Mouse (Mus musculus): ENCODE data around the gene Armc5.

Armc5 gene

DNA sequence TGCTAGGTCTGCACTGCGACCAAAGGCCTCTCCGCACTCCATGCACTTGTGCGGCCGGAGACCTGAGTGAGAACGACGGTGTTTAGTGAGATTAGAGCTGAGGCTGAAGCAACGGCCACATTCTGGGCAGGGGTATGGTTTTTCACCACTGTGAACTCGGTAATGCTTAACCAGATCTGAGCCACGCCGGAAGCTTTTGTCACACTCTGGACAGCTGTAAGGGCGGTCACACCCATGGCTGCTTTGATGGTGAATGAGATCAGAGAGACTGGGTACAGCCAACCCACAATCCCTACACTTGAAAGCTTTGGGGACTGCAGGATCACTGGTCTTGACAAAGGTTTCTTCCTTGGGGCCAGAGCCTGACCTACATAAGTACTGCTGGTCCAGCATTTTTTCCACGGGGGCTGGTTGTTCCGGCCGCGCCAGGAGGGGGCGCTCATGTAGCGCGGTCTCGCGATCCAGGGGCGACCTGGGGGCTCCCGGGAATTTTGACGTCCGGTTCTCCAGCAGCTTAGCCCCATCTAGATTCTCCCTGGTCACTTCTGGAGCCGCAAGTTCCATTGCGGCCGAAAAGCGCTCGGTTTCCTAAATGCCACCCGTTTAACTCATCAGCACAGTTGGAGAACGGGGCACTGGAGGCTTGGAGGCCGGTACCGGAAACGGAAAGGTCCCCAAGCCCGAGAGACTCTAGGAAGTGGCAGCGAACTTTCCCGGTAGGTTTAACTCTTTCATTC lies at the start of gene Armc5:
Gene Armc5, plus strand, starts transcription at position 487 of the 737 bp plus-strand sequence.
- DNase-seq (ENCODE audit: low read depth, low spot score): peak; percentile 84

DNA sequence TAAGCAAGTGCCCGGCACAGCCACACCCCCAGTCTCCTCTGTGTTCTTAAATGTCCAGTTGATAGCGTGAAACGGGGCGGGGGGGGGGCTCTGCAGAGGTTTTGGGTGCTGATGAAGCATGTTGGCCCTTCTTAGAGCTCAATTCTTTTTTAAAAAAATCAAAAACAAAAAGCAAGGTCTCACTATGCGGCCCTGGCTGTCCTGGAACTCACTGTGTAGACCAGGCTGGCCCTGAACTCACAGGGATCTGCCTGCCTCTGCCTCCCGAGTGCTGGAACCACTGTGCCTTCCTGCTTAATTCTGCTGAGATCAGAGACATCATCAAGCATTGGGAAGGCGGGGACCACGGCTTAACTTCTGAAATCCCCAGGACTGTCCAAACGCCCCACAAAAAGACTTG lies 35.5 kb upstream of the Armc5 start:
- DNase-seq (ENCODE audit: low read depth, low spot score): no peak

DNA sequence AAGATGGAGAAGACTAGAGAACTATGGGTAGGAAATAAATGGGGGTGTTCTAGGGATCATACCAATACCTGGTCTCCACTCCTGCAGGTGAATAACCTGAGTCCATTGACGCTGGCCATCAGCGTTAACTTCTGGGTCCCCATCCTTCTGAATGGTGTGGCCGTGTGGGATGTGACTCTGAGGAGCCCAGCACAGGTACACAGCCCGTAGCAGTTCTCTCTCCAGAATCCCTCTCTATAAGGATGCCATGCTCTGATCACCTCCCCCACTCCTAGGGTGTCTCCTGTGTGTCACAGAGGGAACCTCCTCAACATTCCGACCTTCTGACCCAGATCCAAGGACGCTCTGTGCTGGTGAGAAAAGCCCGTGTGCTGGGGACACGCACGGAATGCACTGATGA lies 34.1 kb upstream of the Armc5 start:
- no peak for DNase-seq (ENCODE audit: low read depth, low spot score)

DNA sequence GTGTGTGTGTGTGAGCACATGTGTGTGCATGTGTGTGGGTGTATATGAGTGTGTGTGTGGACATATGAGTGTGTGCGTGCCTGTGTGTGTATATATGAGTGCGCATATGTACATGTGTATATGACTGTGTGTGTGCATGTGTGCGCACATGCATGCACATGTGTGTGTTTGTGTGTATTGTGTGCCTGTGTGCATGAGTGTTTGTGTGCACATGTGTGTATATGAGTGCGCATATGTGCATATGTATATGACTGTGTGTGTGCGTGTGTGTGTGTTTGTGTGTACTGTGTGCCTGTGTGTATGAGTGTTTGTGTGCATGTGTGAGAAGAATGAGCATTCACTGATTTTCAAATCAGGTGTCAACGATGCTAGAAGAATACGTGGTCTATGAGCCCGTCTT lies 33.0 kb upstream of the Armc5 start:
- no peak for DNase-seq (ENCODE audit: low read depth, low spot score)

DNA sequence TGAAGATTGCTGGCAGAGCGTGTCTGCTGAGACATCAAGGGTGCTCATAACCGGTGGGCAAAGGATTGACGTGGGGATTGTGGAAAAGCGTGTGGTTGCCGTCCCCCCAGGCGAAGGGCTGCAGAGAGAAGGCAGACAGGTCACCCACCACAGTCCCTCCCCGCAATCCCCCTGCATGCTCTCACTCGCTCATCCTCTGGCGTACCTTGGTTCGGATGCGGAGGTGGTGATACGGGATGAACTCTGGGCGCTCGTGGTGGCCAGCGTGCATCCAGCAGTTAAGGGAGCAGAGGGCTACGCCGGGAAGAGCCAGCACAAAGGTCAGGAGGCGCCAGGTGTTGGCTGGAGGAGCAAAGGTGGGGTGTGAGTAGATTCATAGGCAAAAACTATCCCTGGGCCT lies 31.4 kb upstream of the Armc5 start:
- DNase-seq (ENCODE audit: low read depth, low spot score): no peak

DNA sequence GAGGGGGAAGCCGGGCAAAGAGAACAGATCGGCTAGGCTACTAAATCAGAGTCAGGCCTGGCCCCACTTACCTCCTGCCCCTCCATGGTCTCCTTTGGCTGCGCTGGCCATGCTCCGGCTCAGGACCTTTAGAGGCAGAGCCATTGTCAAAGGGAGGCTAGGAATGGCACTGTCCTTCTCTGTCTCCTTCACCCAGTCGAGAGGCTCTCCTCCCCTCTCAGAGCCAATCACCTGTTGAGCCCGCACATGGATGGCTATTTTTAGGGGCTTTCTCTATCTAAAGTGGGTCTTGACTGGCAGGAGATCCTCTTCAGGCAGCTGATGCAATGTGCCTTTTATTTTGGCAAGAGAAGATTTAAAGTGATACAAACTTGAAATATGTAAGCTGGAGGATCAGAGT lies 31.0 kb upstream of the Armc5 start, which contains the start of gene Cox6a2:
Gene Cox6a2, minus strand, starts transcription at position 236 of the 400 bp plus-strand sequence.
- DNase-seq (ENCODE audit: low read depth, low spot score): peak; percentile 37

DNA sequence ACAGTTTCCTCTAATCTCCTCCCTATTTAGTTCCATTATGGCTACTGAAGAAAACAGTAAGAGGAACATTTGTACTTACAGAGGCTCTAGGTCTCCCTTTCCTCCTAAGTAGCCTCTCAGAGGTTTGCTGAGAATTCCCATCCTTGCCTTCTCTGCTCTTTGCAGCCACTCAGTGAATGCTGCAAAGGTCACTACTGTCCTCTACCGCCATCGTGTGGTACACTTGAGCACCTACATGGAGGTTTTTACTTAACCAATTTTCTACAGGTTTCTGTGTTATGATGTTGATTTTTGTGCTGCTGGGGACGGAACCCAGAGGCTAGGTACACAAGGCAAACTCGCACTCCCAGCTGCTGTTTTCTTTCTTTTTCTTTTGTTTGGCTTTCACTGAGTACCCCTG lies 29.0 kb upstream of the Armc5 start:
- DNase-seq (ENCODE audit: low read depth, low spot score): peak; percentile 83

DNA sequence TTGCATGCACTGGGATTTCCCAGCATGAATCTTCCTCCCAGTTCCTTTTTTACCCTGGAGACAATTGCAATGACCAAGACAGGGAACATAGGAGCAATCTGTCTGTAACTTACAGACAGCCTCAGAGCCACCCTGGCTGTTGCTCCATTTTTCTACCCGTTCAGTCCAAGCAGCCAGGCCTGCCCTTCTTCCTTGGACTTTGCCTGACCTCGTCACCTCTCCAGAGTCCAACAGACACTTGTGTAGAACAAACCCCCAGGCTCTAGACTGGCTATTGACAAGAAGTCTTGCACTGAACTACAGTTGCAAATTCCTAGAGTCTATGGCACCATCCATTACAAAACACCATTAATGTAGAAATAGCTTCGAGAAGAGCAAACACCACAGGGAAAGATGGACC lies 27.3 kb upstream of the Armc5 start:
- no peak for DNase-seq (ENCODE audit: low read depth, low spot score)

DNA sequence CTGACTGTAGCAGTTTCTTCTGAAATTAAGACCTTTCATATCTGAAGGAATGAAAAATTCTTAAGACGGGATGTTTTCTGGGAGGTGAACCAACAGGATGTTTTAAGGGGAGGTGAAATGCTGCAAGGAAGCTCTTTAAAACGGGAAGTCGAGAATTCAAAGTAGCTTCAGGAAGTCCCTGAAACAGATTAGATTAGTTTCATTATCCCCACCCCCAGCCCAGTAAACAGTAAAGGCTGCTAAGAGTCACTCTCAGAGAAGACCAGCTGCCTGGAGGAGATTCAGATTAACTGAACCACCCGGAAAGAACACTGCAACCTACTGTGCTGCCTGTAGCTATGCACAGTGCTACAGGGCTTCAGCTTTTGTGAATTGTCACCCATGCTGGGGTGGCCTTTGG lies 17.2 kb upstream of the Armc5 start:
- DNase-seq (ENCODE audit: low read depth, low spot score): no peak

DNA sequence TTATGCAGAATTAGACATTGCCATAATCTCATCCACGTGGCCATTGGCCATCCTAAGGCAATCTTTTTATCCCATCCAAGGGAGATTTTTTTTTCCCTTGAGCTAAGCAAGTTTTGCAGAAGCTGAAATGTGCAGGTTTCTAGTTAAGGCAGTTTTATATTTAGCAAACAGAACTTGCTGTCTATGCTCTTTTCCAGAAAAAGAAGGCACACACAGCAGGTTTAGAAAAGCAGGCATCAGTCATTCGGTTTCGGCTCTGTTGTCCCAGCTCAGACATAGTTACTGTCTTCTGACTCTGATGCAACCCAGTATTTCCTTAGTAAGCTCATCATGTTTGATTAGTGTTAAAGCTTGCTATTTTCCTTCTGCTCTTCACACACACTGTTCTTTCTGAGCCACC lies 16.2 kb upstream of the Armc5 start:
- peak; percentile 72 for DNase-seq (ENCODE audit: low read depth, low spot score)

DNA sequence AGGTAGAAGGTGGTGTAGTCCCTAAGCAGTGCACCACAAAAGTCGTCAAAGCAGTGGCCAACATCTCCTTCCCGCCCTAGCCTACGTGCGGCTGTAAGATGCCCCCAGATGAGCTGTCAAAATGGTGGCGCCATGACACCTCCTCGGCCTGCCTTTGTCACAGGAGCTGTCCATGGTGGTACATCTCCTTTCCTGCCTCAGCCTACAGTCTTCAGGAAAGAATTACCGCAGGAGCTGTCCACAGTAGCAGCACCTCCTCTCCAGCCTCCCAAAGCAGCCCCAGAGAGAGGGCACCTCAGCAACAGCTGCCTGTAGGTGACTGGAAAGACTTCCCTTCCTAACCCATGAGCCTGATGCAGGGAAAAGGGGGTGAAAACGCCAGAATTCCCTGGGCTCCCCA lies 5.4 kb upstream of the Armc5 start:
- DNase-seq (ENCODE audit: low read depth, low spot score): no peak

DNA sequence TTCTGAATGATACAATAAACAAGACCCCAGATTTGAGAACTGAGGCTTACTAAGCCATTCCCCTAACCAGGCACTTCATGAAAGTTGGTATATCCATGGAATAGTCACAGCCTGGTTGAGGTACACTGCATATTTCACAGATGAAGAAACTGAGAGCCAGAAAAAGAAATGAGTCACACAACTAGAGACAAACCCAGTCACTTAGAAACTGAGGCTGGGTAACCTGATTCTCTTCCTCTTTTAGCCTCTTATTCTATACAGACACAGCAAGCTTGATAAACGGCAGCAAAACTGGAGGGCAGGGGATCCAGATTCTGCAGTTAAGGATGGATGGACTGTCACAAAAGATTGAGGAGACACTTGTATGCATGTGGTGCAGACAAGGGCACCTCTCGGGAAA lies 2.3 kb upstream of the Armc5 start:
- DNase-seq (ENCODE audit: low read depth, low spot score): no peak

DNA sequence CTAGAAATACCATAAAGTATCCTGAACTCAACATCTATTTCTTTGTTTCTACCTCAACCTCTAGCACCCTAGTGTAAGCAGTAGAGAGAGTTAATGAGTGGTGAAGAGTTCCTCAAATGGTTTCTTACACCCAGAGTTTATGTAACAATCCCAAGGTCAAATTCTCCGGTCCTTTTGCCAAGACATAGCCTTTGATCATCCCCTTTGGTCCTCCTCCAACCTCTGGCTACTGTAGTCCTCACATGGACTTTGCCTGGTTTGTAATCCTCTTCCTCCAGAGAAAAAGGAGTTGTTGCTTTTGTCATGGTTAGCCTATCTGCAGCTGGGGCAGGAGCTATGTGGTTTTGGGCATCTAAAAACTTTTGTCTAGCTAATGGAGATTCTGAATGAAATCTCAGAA lies 1.7 kb upstream of the Armc5 start:
- no peak for DNase-seq (ENCODE audit: low read depth, low spot score)

DNA sequence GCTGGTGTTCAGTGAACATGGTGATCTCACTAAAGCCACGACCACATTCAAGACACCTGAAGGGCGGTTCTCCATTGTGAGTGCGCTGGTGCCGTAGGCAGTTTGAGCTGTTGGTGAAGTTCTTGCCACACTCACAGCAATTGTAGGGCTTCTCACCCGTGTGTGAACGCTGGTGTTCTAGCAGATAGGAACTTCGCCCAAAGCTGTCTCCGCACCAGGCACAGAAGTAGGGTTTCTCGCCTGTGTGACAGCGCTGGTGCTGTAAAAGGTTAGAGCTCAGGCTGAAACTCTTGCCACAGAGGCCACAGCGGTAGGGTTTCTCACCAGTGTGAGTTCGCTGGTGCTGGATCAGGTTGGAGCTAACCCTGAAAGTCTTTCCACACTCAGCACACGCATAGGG lies 716 bp upstream of the Armc5 start:
- DNase-seq (ENCODE audit: low read depth, low spot score): no peak

DNA sequence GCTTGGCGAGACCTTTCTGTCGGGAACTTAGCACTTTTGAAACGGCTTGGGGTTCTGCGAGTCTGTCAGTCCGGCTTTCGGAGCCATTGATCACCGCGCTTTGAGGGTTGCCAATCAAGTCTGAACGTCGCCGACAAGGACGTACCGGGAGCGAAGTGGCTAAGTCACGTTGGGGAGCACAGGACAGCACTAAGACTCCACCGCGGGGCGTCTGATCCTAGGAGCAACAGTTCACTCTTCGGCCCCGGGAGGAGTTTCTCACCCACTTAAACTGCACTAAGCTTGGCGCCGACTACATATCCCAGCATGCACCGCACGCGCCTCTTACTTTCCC lies 418 bp downstream of the Armc5 start:
- no peak for DNase-seq (ENCODE audit: low read depth, low spot score)

DNA sequence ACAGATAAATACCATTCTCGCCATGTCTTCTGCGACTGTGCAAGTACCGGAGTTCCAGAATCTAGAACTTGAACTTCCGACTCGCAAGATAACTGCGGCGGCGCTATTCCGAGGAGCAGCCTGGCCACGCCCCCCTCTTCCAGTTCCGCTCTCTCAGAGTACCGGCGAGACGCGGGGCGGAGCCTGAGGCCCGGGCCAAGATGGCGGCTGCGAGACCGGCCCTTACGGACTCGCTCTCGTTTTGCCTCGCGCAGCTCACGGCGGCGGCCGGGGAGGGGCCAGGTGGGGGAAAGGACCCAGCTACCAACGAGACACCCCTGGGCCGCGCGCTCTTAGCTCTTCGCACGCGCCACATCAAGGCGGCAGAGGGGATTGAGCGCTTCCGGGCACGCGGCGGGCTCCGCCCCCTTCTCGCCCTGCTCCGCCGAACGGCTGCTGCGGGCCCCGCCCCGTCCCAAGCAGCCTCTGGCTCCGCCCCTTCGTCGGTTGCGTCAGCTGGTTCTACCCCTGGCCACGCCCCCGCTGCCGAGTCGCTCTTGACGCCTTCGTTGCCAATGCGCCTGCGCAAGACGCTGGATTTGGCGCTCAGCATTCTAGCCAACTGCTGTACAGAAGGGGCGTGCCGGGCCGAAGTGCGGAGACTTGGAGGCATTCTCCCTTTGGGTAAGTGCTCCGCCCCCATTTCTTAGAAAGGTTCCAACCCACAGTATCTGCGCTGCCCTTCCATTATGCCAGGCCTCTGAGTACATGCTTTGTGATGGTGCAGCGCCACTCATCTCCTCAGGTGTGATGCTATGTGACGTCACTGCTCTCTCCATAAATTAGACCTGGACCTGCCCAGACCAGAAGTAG lies 1.0 kb downstream of the Armc5 start, which contains the start of gene 9130023H24Rik:
Gene 9130023H24Rik, minus strand, starts transcription at position 105 of the 852 bp plus-strand sequence.
- DNase-seq (ENCODE audit: low read depth, low spot score): peak; percentile 99

DNA sequence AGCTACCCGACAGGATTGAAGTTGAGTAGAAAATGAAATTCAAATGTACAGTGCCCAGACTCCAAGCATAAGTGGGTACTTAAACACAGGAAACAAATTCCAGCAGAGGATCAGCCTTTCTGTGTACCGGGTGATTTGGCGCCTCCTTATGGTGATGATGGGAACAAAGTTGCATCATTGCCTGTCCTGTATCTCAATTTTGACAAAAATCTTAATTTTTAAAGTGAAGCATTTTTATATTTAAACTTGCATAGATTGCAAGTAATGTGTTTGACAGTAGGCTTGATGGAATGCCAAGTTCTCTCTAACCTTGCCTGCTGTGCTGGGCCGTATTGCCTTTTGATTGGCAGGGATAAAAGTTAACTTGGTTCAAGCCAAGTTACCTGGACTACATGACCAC lies 1.8 kb downstream of the Armc5 start:
- DNase-seq (ENCODE audit: low read depth, low spot score): peak; percentile 56

DNA sequence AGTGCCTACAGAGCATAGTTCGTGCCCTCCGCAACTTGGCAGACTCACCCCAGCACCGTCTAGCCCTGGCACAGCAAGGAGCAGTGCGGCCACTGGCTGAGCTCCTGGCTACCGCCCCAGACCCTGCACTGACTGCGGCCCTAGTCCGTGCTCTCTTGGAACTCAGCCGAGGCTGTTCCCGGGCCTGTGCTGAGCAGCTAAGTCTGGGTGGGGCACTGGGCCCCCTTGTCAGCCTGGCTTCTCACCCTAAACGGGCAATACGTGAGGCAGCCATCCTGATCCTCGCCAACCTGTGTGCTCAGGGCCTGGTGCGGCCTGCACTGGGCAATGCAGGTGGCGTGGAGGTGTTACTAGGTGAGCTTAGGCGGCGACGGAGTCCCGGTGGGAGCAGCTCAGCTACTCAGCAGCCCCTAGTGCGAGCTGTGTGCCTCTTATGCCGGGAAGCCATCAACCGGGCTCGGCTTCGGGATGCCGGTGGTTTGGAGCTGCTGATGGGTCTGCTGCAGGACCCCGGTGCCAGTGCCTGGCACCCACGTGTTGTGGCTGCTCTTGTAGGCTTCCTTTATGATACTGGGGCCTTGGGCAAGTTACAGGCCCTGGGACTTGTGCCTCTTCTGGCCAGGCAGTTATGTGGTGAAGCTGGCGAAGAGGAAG lies 3.1 kb downstream of the Armc5 start:
- DNase-seq (ENCODE audit: low read depth, low spot score): no peak

DNA sequence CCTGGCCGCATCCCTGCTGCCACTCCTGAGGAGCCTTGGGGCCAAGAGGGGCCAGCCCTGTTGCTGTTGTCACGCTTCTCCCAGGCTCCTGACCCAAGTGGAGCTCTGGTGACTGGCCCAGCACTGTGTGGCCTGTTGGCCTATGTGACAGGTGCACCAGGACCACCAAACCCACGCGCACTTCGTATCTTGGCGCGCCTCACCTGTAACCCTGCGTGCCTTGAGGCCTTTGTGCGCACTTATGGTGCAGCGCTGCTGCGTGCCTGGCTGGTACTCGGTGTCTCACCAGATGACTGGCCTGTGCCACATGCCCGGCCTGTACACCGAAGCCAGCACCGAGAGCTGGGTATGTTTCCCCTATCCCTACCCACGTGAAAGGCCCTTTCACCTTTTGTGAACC lies 5.2 kb downstream of the Armc5 start:
- no peak for DNase-seq (ENCODE audit: low read depth, low spot score)

DNA sequence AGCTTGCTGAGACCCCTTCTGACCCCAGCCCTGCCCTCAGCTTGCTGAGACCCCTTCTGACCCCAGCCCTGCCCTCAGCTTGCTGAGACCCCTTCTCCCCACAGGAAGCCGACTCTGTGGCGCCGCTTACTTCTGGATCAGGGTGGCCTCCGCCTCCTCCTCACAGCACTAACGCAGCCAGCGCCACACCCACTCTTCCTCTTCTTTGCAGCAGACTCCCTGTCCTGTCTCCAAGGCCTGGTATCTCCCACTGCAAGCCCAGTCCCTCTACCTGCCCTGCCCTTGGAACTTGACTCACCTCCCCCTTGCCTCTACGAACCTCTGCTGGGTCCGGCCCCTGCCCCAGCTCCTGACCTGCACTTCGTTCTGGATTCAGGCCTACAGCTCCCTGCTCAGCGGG lies 6.8 kb downstream of the Armc5 start:
- DNase-seq (ENCODE audit: low read depth, low spot score): no peak

DNA sequence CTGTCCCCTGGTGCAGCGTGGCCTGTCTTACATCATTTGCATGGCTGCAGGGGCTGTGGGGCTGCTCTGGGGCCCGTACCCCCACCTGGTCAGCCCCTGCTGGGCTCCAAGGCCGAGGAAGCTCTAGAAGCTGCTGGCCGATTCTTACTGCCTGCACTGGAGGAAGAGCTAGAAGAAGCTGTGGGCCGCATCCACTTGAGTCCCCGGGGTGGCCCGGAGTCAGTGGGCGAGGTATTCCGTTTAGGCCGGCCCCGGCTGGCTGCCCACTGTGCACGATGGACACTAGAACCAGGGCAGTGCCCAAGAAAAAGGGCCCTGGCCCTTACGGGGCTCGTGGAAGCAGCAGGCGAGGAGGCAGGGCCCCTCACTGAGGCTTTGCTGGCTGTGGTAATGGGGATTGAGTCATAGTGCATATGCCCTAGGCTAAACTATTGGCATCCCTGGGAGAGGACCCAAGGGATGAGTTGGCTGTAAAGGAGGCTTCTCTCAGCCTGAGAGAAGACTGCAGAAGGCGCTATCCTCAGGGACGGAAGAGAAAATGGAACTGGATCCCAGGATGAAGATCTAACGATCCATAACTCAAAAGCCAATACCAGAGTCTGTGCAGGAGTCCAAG lies 7.4 kb downstream of the Armc5 start:
- DNase-seq (ENCODE audit: low read depth, low spot score): no peak

DNA sequence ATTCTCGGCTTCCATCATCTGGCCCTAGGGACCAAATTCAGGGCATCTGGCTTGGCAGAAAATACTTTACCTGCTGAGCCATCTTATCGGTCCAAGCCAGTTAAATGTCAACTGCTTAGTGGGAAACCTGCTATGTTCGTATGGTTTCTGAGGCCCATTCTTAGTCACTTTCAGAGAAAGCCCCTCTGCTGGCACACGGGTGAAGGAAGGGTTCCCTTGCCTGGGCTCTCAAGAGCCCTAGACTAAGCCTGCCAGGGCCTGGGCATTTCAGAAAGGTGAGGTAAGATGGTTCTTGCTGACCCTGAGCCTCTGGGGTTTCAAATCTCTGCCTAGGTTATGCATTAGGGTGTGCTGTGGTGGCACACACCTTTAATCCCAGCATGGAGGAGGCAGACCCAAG lies 8.4 kb downstream of the Armc5 start:
- no peak for DNase-seq (ENCODE audit: low read depth, low spot score)

Measured in brain, adult 2 months (tissue).